Mouse (Mus musculus): ENCODE results near the gene Dhh.

DNA sequence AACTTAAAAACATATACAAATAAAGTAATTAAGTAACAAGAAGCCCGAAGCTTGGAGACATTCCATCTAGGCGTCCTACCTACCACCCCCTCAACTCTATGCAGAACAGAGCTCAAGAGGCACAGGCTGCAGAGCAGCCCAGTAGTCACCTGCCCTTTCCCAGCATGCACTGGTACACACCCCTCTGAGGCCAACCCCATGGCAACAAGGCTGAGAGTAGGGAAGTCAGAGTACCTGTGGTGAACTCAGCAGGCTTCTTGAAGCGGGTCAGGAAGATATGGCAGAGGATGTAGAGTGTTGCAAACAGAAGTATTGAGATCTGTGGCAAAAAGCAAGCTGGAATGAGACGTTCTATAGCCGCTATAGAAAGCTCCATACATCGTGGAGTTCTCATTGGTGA, 16.6 kb upstream of the Dhh start:
- TF ChIP-seq CTCF (IDR thresholded peaks at IDR 0.05; ENCODE audit: low read depth) (no peak), EP300 (IDR thresholded peaks at IDR 0.05; ENCODE audit: low read depth) (no peak)

All from liver, embryonic 14.5 days (tissue).